Mouse (Mus musculus): ENCODE data around the gene Cecr2.
A peak's percentile ranks its signal among the peaks of the same experiment; 100 is the strongest.

Cecr2 gene

DNA sequence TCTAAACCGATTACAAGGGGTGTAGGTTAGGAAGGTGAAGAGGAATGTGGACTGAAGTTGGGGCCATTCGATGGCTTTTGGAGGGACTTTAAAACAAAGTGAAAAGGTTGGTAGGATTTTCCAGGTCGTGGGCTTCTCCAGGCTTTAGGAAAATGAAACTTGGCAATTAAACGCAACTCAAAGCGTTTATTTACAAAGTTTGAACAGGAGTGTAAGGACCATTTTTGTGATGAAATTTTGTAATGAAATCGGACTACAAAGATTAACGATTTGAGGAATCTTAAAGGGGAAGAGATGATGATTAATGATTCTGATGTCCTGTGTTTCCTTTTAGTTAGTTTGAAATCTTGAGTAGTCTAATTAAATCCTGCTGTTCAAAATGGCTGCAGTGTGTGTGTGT is 1.7 kb downstream of the Cecr2 start:
- no peak for DNase-seq

GRCm38 (mm10) chr6:120674121-120674520 is 8.0 kb downstream of the Cecr2 start:
- peak; percentile 15 to 42 for DNase-seq

- DNase-seq: peak; percentile 11 to 34
These were observed 8.7 kb downstream of the Cecr2 start for GRCm38 (mm10) chr6:120674881-120675280.

GRCm38 (mm10) chr6:120675979-120676378 is 9.8 kb downstream of the Cecr2 start:
- DNase-seq: no peak

DNA sequence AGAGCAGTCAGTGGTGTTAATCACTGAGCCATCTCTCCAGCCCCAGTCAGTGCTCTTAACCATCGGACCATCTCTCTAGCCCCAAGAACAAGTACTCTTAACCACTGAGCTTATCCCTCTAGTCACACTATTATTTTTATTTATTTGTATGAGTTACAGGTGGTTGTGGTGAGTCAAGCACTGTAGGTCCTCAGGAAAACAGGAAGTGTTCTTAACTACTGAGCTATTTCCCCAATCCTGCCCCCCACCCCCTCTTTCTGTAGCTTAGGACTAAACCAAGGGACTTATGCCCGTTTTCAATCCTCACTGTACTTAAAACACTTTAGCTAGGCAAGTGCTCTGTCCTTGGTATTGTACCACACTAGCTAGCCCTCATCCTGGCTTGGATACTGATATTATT is 17.2 kb downstream of the Cecr2 start:
- no peak for DNase-seq

GRCm38 (mm10) chr6:120684750-120685149 is 18.6 kb downstream of the Cecr2 start:
- DNase-seq: no peak

- no peak for DNase-seq
These were observed 20.9 kb downstream of the Cecr2 start for GRCm38 (mm10) chr6:120686872-120687650.

DNA sequence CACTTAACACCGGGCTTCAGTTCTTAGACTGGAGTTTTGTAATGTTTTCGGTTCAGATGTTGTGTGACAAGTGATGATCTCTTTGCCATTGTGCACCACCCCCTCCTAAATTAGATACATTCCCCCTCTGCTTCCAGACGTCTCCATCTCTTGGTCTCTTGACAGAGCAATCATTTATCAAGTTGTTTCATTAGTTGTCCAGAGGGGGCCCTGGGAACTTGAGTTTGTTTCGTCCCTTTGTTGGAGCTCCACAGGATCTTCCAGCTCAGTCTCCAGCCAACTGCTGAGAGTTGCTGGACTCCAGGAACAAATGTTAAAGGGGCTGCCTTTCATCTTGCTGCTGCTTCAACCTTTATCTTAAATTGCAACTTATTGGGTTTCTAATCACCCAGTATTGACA is 34.1 kb downstream of the Cecr2 start:
- DNase-seq: no peak

- no peak for DNase-seq
These were observed 38.2 kb downstream of the Cecr2 start for GRCm38 (mm10) chr6:120704376-120704775.

- no peak for DNase-seq
These were observed 42.6 kb downstream of the Cecr2 start for GRCm38 (mm10) chr6:120708759-120709158.

GRCm38 (mm10) chr6:120714806-120715205 is 48.6 kb downstream of the Cecr2 start:
- DNase-seq: no peak

GRCm38 (mm10) chr6:120715227-120715626 is 49.1 kb downstream of the Cecr2 start:
- no peak for DNase-seq

DNA sequence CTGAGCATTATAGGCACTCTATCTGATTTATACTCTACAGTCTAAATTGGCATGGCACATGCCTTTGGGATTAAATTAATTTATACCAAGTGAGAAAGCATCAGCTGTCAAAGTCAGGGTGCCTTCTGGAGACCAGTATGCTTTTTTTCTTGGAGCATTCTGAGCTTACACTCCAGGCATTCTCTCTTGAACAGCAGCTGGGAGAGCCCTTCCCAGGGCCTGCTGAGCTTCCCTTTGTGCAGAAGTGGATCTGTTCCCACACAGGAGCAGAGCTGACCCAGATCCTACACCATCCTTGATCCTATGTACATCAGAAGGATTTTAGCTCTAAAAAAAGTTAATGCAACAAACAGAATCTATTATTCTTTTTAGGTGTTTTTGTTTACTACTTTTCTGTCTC is 49.7 kb downstream of the Cecr2 start:
- DNase-seq: no peak

- no peak for DNase-seq
These were observed 50.4 kb downstream of the Cecr2 start for GRCm38 (mm10) chr6:120716531-120716984.

- no peak for DNase-seq
These were observed 59.8 kb downstream of the Cecr2 start for GRCm38 (mm10) chr6:120725986-120726385.

- no peak for DNase-seq
These were observed 69.8 kb downstream of the Cecr2 start for GRCm38 (mm10) chr6:120736011-120736410.

GRCm38 (mm10) chr6:120736566-120736965 is 70.4 kb downstream of the Cecr2 start:
- no peak for DNase-seq

DNA sequence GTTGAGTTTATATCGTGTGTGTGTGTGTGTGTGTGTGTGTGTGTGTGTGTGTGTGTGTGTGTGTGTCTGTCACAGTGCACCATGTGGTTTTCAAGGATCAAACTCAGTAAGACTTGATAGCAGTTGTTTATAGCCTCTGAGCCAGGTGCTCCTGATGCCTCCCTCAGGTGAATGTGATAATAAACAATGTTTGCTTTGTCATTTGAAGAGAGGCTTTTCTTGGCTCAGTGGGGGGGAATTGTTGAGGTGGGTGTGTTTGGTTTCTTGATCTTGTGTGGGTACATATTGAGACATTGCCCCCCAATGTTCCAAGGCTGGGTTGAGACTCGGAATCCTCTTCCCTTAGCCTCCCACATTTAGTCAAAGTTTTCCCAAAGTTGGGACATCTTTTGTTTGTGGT is 77.0 kb downstream of the Cecr2 start:
- DNase-seq: no peak

GRCm38 (mm10) chr6:120744266-120744665 is 78.1 kb downstream of the Cecr2 start:
- DNase-seq: no peak

- no peak for DNase-seq
These were observed 80.2 kb downstream of the Cecr2 start for GRCm38 (mm10) chr6:120746416-120746815.

- DNase-seq: no peak
These were observed 95.0 kb downstream of the Cecr2 start for GRCm38 (mm10) chr6:120761151-120761550.

DNA sequence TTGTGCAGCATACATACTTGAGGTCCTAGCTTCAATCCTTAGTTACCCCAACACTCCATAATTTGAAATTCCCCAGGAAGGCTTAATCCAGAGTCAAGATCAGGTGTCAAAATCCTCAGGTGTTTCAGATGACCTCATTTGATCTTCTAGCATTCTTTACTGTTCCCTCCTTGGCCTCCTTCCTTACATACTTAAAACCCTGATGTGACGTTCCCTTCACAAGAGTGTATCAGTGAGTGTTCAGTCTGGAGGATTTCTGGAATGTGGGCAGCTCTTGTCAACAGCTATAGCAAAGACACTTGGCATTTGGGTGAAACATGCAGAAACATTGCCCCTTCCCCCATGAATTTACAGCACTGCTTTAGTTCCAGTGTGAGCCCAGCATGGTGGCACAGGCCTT is 103.8 kb downstream of the Cecr2 start:
- DNase-seq: no peak

GRCm38 (mm10) chr6:120771366-120771765 is 105.2 kb downstream of the Cecr2 start:
- DNase-seq: no peak

DNA sequence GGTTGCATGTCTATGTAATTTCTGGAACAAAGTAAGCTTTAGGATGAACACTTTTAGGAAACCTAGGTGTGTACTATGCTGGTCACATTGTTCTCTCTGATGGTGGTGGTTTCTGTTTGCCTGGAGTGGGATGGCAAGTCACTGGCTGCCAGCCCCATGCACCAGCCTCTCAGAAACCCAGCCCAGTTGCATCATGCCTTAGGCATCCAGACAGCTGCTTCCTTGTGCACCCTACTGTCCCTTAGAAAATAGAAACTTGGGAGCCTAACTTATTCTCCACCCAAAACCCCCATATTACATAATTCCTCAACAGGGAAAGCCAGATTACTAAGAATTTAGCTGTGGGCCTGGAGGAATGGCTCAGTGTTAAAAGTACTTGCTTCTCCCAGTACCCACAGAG is 105.9 kb downstream of the Cecr2 start:
- no peak for DNase-seq

DNA sequence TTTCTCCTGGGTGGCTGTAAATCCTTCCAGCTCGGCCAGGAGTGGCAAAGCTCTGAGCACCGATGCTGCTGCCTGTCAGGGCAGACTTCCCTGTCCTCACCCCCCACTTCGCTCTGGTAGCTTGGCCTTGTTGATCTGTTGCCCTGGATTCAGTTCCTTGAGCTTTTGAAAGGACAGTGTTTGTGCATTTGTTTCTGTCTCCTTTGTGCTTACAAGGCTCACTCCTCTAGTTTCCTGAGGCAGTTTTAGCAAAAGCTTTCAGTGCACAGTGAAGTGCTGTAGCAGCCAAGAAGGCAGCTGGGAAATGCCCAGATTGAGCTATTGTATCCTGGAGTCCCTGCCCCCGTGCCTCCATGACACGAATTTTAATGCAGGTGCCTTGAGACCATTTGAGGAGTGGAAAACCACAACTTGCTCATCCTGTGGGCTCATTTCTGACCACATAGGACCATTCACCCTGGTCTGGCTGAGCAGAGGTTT is 107.0 kb downstream of the Cecr2 start, which contains the start of gene Slc25a18:
Slc25a18 (plus strand) TSS at position 430 of the 480 bp plus-strand sequence.
- no peak for DNase-seq

All from spleen, adult 18-20 months (tissue).